Mouse (Mus musculus): ENCODE data around the gene Spag9.

- no peak for TF ChIP-seq CTCF (conservative IDR thresholded peaks at IDR 0.05; ENCODE audit: insufficient read depth, insufficient read length, low read depth, low read length)
- no peak for TF ChIP-seq POLR2A (IDR thresholded peaks at IDR 0.05; ENCODE audit: low read depth, low read length)
These were observed 172.3 kb downstream of the Spag9 start for GRCm38 (mm10) chr11:94168238-94168637.

Data from kidney, adult 2 months (tissue).